Mouse (Mus musculus): ENCODE measurements at regions not wholly inside any gene's neighbourhood (a gene's known extent, or its start where the extent isn't known, plus 50 kb on each side); places are given as distances from the start of the nearest gene placed in this dataset.

- no peak for DNase-seq
These were observed 207.2 kb upstream of the Ncam1 start for GRCm38 (mm10) chr9:50005757-50006576.

- no peak for DNase-seq
These were observed 204.0 kb upstream of the Ncam1 start for GRCm38 (mm10) chr9:50002695-50003094.

- no peak for DNase-seq
These were observed 202.0 kb upstream of the Ncam1 start for GRCm38 (mm10) chr9:50000497-50001404.

- no peak for DNase-seq
These were observed 201.2 kb upstream of the Ncam1 start for GRCm38 (mm10) chr9:49999970-50000369.

GRCm38 (mm10) chr9:49998101-49998500 lies 199.4 kb upstream of the Ncam1 start:
- no peak for DNase-seq

- no peak for DNase-seq
These were observed 190.9 kb upstream of the Ncam1 start for GRCm38 (mm10) chr9:49989464-49990271.

GRCm38 (mm10) chr9:49988064-49988463 lies 189.3 kb upstream of the Ncam1 start:
- no peak for DNase-seq

GRCm38 (mm10) chr9:49987481-49987880 lies 188.8 kb upstream of the Ncam1 start:
- DNase-seq = no peak

- no peak for DNase-seq
These were observed 181.9 kb upstream of the Ncam1 start for GRCm38 (mm10) chr9:49980344-49981207.

GRCm38 (mm10) chr9:49975938-49976671 lies 177.4 kb upstream of the Ncam1 start:
- no peak for DNase-seq

- DNase-seq = no peak
These were observed 175.3 kb upstream of the Ncam1 start for GRCm38 (mm10) chr9:49973974-49974495.

- no peak for DNase-seq
These were observed 170.7 kb upstream of the Ncam1 start for GRCm38 (mm10) chr9:49969429-49969828.

- DNase-seq = no peak
These were observed 165.9 kb upstream of the Ncam1 start for GRCm38 (mm10) chr9:49964666-49965065.

GRCm38 (mm10) chr9:49962561-49963071 lies 163.9 kb upstream of the Ncam1 start:
- DNase-seq = no peak

- DNase-seq = no peak
These were observed 163.2 kb upstream of the Ncam1 start for GRCm38 (mm10) chr9:49961965-49962364.

- no peak for DNase-seq
These were observed 162.6 kb upstream of the Ncam1 start for GRCm38 (mm10) chr9:49961329-49961728.

GRCm38 (mm10) chr9:49959987-49960386 lies 161.3 kb upstream of the Ncam1 start:
- no peak for DNase-seq

GRCm38 (mm10) chr9:49958890-49959289 lies 160.2 kb upstream of the Ncam1 start:
- DNase-seq = no peak

GRCm38 (mm10) chr9:49954601-49955000 lies 155.9 kb upstream of the Ncam1 start:
- no peak for DNase-seq

- no peak for DNase-seq
These were observed 151.6 kb upstream of the Ncam1 start for GRCm38 (mm10) chr9:49950321-49950720.

GRCm38 (mm10) chr9:49948546-49948945 lies 149.8 kb upstream of the Ncam1 start:
- DNase-seq = no peak
